Mouse (Mus musculus) left cerebral cortex, postnatal 36 days (tissue): ENCODE data around the gene Pgf. TPM values are rescaled to one million over a fixed set of nuclear protein-coding genes. Genes with fewer than 3 reads are reported as not detected.
"Not testable (repeated sequence)": the region's sequence is repeated elsewhere in the genome, so short reads cannot be mapped to it uniquely, and the experiment has no call there.

Experiments
- DNase-seq, 2 experiments: peaks; one replicate each; pipeline ENCODE4 v3.0.0; 2021 to 2022; ENCODE audit warnings: low spot score in 2 of 2, mixed read lengths in 1 of 2
- intact Hi-C: fragments of 180-260 bp; cut with DNase I; formaldehyde crosslinking; loops from one replicate; pipeline ENCODE4 v1.15.1; 2025
- total RNA-seq, 2 experiments: library from RNA; stranded (reverse); gene quantifications; 2 replicates each; pipeline ENCODE4 v1.2.3; 2021

The Pgf gene
- total RNA-seq, 2 experiments from 2014 or later: 2.7 to 2.8 TPM

GRCm38 (mm10) chr12:85169117-85169858 lies 8.3 kb downstream of the Pgf start:
- DNase-seq: peak; percentile 80 to 81
- intact Hi-C loops: no loop called here

- intact Hi-C loops: no loop called here
- DNase-seq: no peak
These were observed 11.0 kb downstream of the Pgf start for GRCm38 (mm10) chr12:85166631-85167030.

GRCm38 (mm10) chr12:85164996-85165395 lies 12.6 kb downstream of the Pgf start:
- DNase-seq: no peak
- intact Hi-C loops: no loop called here

- intact Hi-C loops: no loop called here
- DNase-seq: no peak
These were observed 18.0 kb downstream of the Pgf start for GRCm38 (mm10) chr12:85159592-85159991.

- DNase-seq: no peak
- intact Hi-C loops: no loop called here
These were observed 18.8 kb downstream of the Pgf start for GRCm38 (mm10) chr12:85158801-85159200.

GRCm38 (mm10) chr12:85157797-85158460 lies 19.7 kb downstream of the Pgf start:
- intact Hi-C loops: no loop called here
- no peak for DNase-seq

- DNase-seq: no peak
- intact Hi-C loops: no loop called here
These were observed 21.3 kb downstream of the Pgf start for GRCm38 (mm10) chr12:85156324-85156723.

GRCm38 (mm10) chr12:85153011-85153410 lies 24.6 kb downstream of the Pgf start:
- intact Hi-C loops: no loop called here
- DNase-seq: no peak

GRCm38 (mm10) chr12:85151002-85151774 lies 26.4 kb downstream of the Pgf start, which contains the start of gene Rps6kl1:
Gene Rps6kl1, minus strand, starts transcription at chr12:85151264.
- DNase-seq: peak; percentile 79 to 84
- intact Hi-C loops: no loop called here

GRCm38 (mm10) chr12:85150321-85151001 lies 27.1 kb downstream of the Pgf start:
- no peak for DNase-seq
- intact Hi-C loops: no loop called here

GRCm38 (mm10) chr12:85146881-85147280 lies 30.7 kb downstream of the Pgf start:
- intact Hi-C loops: loop anchor here (5.0 kb wide), 1 partner anchor 140 kb away; the partner anchor contains the start of genes Acyp1 and Zc2hc1c
- DNase-seq: no peak

- intact Hi-C loops: loop anchor here (5.0 kb wide), 1 partner anchor 141 kb away; the partner anchor contains the start of genes Acyp1 and Zc2hc1c
- DNase-seq: no peak
These were observed 31.2 kb downstream of the Pgf start for GRCm38 (mm10) chr12:85146355-85146754.

- intact Hi-C loops: loop anchor here (5.0 kb wide), 1 partner anchor 142 kb away; the partner anchor contains the start of genes Acyp1 and Zc2hc1c
- DNase-seq: no peak
These were observed 32.0 kb downstream of the Pgf start for GRCm38 (mm10) chr12:85145630-85146029.

- intact Hi-C loops: loop anchor here (5.0 kb wide), 1 partner anchor 142 kb away; the partner anchor contains the start of genes Acyp1 and Zc2hc1c
- no peak for DNase-seq
These were observed 32.8 kb downstream of the Pgf start for GRCm38 (mm10) chr12:85144821-85145220.

GRCm38 (mm10) chr12:85144276-85144675 lies 33.3 kb downstream of the Pgf start:
- intact Hi-C loops, DNase-seq: not testable (repeated sequence)

GRCm38 (mm10) chr12:85142803-85143202 lies 34.8 kb downstream of the Pgf start:
- intact Hi-C loops: loop anchor here (2.0 kb wide), 1 partner anchor 162 kb away; no protein-coding TSS in a partner anchor
- DNase-seq: peak; percentile 71 to 79

GRCm38 (mm10) chr12:85141096-85141495 lies 36.5 kb downstream of the Pgf start:
- intact Hi-C loops: no loop called here
- DNase-seq: no peak

GRCm38 (mm10) chr12:85140036-85140701 lies 37.4 kb downstream of the Pgf start:
- peak in 1 of 2 experiments; percentile 7 for DNase-seq

GRCm38 (mm10) chr12:85136627-85137026 lies 41.0 kb downstream of the Pgf start:
- intact Hi-C loops: no loop called here

More at GRCm38 (mm10) chr12:85140036-85140701, 37.4 kb downstream of the Pgf start:
- intact Hi-C loops: no loop called here

More at GRCm38 (mm10) chr12:85136627-85137026, 41.0 kb downstream of the Pgf start:
- peak in 1 of 2 experiments; percentile 7 for DNase-seq
